Mouse (Mus musculus) lung, embryonic 14.5 days (tissue): Measurements from ENCODE around the gene Clk2. TPM values are rescaled to one million over a fixed set of nuclear protein-coding genes. Genes with fewer than 3 reads are reported as not detected.
A peak's percentile ranks its signal among the peaks of the same experiment; 100 is the strongest.

Experiments used
- ATAC-seq: fragments of 200-750 bp; cut with Nextera tagmentation; 2 replicates; pipeline ENCODE4 v1.8.0; 2017; ENCODE audit warnings: mild to moderate bottlenecking, moderate TSS enrichment, moderate library complexity; ENCODE audit not compliant: insufficient read depth
- DNase-seq: peaks from one replicate; pipeline ENCODE4 v3.0.0-alpha.2; 2015
- H3K27ac ChIP-seq: fragments of 300-500 bp; sonication (generic); 2 replicates; pipeline ENCODE4 v1.5.1; 2014; ENCODE audit warnings: low read depth, mild to moderate bottlenecking, moderate library complexity
- H3K27me3 ChIP-seq: fragments of 300-500 bp; sonication (generic); 2 replicates; pipeline ENCODE4 v1.6.1; 2014; ENCODE audit warnings: low read length, control low read depth; ENCODE audit not compliant: insufficient read depth
- H3K36me3 ChIP-seq: fragments of 300-500 bp; sonication (generic); 2 replicates; pipeline ENCODE4 v1.6.1; 2014; ENCODE audit warnings: control low read depth; ENCODE audit not compliant: insufficient read depth
- H3K4me1 ChIP-seq: fragments of 300-500 bp; sonication (generic); 2 replicates; pipeline ENCODE4 v1.6.1; 2014; ENCODE audit warnings: antibody characterized with exemption, control low read depth; ENCODE audit not compliant: insufficient read depth
- H3K4me2 ChIP-seq: fragments of 300-500 bp; sonication (generic); 2 replicates; pipeline ENCODE4 v1.6.1; 2014; ENCODE audit warnings: mild to moderate bottlenecking
- H3K4me3 ChIP-seq: fragments of 300-500 bp; sonication (generic); 2 replicates; pipeline ENCODE4 v1.5.1; 2014; ENCODE audit warnings: low read depth, low read length
- H3K9ac ChIP-seq: fragments of 300-500 bp; sonication (generic); 2 replicates; pipeline ENCODE4 v1.6.1; 2014
- H3K9me3 ChIP-seq: fragments of 300-500 bp; sonication (generic); 2 replicates; pipeline ENCODE4 v1.6.1; 2016; ENCODE audit warnings: low read depth, low read length, control low read depth
- CTCF ChIP-seq: IDR thresholded peaks from 2 replicates; pipeline ENCODE4 v1.5.1; 2016; ENCODE audit warnings: antibody characterized with exemption, low read depth
- WGBS: fragments of 180-500 bp; shearing (Covaris S2); extraction: QIAGEN DNeasy Blood & Tissue Kit; methylation state at CpG from one replicate; pipeline ENCODE4 v1.1.7; 2014; 5-methylcytosine and 5-hydroxymethylcytosine counted together
- polyA plus RNA-seq: library from polyadenylated mRNA; unstranded; fragments of >200 nt; fragmentation: Nextera tagmentation; extraction: Ambion mirVana; gene quantifications from 2 replicates; pipeline ENCODE4 v1.2.1, GENCODE M21; 2014

Clk2 gene
- polyA plus RNA-seq, 1 experiment from 2014 or later = 26.1 TPM

DNA sequence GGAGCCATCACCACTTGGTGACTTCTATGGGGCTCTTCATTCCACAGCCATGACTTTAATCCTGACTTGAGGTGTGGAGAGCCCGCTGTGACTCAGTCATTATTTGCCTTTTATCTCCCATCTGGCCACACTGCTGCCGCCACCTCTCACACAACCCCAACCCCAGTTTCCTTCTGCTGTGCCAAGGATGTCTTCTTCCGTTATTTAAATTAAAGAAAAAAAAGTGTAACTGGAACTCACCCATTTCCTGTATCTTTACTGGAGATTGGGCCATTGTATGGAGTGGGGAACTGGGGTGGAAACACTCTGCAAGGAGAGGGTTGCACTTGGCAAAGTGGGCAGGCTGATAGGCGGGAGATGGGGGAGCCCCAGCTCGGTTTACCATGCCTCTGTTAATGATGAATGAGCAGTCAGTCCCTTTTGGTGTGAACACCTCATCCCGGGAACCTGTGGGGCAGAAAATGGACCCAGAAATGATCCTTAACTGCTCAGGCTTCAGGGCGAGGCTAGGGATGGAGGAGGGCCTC is 18.0 kb downstream of the Clk2 start:
- Histone ChIP-seq H3K27ac (no peak overlapping the region), H3K4me3 (peak overlapping the region; percentile 64), H3K9me3 (no peaks in the 10 kb centered on the region), H3K4me2 (peak overlapping the region; percentile 96), H3K36me3 (peaks cover 41% of the 10 kb centered on the region), H3K4me1 (peaks cover 10% of the 10 kb centered on the region; the same call in 1 of the 2 replicates), H3K27me3 (no peaks in the 10 kb centered on the region), H3K9ac (no peak overlapping the region)
- DNase-seq = no peak
- TF ChIP-seq CTCF = no peak
- peak; percentile 23 for ATAC-seq
- 41% methylated on average over 7 of the region's 7 CpGs for WGBS

DNA sequence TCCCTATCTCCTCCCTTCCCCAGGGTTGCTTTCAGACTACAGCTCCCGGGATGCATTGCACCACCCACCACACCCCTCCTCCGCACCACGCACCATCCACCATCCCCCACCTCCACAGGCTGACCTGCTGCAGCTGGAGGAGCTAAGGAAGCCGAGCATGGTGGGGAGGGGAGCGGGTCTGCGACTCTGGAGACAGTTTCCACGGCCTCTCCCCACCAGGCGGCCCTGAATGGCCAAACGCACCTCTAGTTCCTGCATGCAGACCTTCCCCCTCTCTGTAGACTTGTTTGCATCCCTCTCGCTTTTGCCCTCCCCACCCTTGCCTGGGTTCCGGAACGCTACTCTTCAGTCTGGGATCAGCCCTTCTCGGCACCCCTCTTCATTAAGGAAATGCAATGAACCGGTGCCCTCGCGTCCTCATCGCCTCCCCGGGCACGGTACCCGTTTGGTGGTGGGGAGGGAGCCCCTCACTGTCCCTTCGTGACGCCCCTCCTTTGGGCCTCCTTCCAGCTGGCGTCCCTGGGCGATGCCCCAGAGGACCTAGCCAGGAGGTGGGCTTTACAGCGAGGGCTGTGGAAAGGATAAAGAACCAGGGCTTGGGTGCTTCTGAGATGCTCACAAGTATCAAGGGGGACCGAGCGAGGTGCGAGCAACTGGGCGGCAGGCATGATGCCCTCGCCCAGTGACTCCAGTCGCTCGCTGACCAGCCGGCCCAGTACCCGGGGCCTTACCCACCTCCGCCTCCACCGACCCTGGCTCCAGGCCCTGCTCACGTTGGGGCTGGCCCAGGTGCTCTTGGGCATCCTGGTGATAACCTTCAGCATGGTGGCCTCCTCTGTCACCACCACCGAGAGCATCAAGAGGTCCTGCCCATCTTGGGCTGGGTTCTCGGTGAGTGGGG is 18.7 kb downstream of the Clk2 start, which contains the start of gene Fam189b:
TSS of gene Fam189b (plus strand) at position 86 of the 901 bp plus-strand sequence.
- Histone ChIP-seq H3K4me2 (peak within 1 kb of the TSS; percentile 96), H3K9me3 (no peaks in the 10 kb centered on the region), H3K27me3 (no peaks in the 10 kb centered on the region), H3K4me3 (peak within 1 kb of the TSS; percentile 64), H3K27ac (peak within 1 kb of the TSS; percentile 86), H3K9ac (peak within 1 kb of the TSS; percentile 77), H3K36me3 (peaks cover 44% of the 10 kb centered on the region), H3K4me1 (peaks cover 9% of the 10 kb centered on the region; the same call in 1 of the 2 replicates)
- peak; percentile 97 for ATAC-seq
- peak; percentile 88 for DNase-seq
- peak; percentile 26; the same call in 1 of the 2 replicates for TF ChIP-seq CTCF
- WGBS = 6% methylated on average over 39 of the region's 39 CpGs

DNA sequence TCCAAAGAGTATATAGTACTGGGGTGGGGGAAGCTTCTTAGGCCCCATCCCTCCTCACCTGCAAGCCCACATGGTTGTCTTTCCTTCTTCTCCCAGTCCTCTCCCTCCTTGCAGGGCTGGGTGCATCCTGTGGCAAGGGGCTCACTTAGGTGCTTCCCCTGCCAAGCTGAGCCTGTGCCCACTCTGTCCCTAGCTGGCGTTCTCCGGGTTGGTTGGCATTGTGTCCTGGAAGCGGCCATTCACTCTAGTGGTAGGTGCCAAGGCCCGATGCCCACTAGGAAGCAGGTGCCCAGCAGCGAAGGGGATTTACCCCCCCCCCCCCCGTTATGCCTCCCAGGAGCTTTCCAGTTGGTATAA is 19.3 kb downstream of the Clk2 start:
- Histone ChIP-seq H3K4me1 (0 out of 2 replicates have a peak, but pooled peaks cover 7% of the 10 kb centered on the region), H3K9me3 (no peaks in the 10 kb centered on the region), H3K27me3 (no peaks in the 10 kb centered on the region), H3K4me3 (peak overlapping the region; percentile 64), H3K4me2 (peak overlapping the region; percentile 96), H3K27ac (no peak overlapping the region), H3K36me3 (peaks cover 48% of the 10 kb centered on the region), H3K9ac (peak overlapping the region; percentile 77)
- TF ChIP-seq CTCF = no peak
- no peak for DNase-seq
- 73% methylated on average over 6 of the region's 6 CpGs for WGBS
- no peak for ATAC-seq

DNA sequence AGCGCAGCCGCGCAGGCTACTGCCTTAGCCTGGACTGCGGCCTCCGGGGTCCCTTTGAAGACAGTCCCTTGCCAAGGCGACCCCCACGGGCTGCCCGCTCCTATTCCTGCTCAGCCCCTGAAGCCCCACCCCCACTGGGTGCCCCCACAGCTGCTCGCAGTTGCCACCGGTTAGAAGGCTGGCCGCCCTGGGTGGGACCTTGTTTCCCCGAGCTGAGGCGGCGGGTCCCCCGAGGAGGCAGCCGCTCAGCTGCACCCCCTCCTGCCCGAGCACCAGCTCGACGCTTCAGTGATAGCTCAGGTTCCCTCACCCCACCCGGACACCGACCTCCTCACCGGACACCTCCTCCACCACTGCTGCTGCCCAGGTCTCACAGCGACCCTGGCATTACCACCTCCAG is 22.6 kb downstream of the Clk2 start:
- no peak for TF ChIP-seq CTCF
- H3K27ac ChIP-seq = no peak overlapping the region
- no peak overlapping the region for H3K4me3 ChIP-seq
- H3K4me1 ChIP-seq = 0 out of 2 replicates have a peak, but pooled peaks cover 7% of the 10 kb centered on the region
- H3K36me3 ChIP-seq = peaks cover 19% of the 10 kb centered on the region
- no peaks in the 10 kb centered on the region for H3K9me3 ChIP-seq
- H3K4me2 ChIP-seq = no peak overlapping the region
- ATAC-seq (no peak), DNase-seq (no peak)
- H3K27me3 ChIP-seq = no peaks in the 10 kb centered on the region
- H3K9ac ChIP-seq = no peak overlapping the region; the same call in 1 of the 2 replicates
- WGBS = 36% methylated on average over 23 of the region's 23 CpGs

DNA sequence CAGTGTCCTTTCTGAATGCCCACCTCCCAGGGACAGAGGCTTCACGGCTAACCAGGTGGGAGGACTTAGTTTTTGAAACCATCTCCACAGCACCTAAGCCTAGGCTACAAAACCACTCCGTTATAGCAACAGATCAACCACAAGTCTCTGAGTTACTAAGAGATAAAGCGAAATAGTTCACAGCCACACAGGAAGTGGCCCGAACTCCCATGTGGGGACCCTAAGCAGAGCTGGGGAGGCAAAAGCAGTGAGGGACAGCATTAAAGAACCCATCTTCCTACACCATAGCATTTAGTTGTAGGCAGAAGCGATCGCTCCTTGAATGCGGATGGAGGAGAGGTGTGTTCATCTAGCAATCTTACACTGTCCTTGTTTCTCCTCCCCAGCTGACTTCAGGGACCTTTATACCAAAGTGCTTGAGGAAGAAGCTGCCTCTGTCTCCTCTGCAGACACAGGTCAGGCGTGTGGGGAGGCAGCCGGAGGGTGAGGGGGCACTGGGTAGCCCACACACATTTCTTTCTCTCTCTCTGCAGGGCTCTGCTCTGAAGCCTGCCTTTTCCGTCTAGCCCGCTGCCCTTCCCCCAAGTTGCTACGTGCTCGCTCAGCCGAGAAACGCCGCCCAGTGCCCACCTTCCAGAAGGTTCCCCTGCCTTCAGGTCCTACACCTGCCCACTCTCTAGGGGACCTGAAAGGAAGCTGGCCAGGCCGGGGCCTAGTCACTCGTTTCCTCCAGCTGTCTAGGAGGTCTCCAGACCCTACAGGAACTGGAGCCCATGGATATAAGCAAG is 23.3 kb downstream of the Clk2 start:
- Histone ChIP-seq H3K4me3 (no peak overlapping the region), H3K4me2 (no peak overlapping the region), H3K4me1 (0 out of 2 replicates have a peak, but pooled peaks cover 7% of the 10 kb centered on the region), H3K36me3 (peaks cover 15% of the 10 kb centered on the region), H3K27ac (no peak overlapping the region), H3K27me3 (no peaks in the 10 kb centered on the region), H3K9ac (no peak overlapping the region), H3K9me3 (no peaks in the 10 kb centered on the region)
- no peak for TF ChIP-seq CTCF
- ATAC-seq (no peak), DNase-seq (no peak)
- 73% methylated on average over 18 of the region's 18 CpGs for WGBS

DNA sequence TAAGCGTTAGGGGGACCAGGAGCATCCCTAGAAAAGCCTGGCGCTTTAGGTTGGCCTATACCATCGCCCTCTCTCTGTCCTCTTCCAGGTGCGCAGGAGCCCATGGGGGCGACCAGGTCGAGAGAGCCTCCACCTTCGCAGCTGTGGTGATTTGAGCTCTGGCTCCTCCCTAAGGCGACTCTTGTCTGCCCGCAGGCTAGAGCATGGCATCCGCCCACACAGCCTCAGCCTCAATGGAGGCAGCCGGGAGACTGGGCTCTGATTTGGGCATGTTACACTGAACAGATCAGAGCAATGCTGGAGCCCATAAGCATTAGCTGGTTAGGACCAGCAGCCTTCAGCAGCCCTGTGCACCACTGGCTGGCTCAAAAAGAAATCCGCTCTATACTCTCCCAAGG is 23.9 kb downstream of the Clk2 start:
- no peak overlapping the region for H3K27ac ChIP-seq
- H3K9me3 ChIP-seq = no peaks in the 10 kb centered on the region
- ATAC-seq = no peak
- WGBS = 72% methylated on average over 12 of the region's 12 CpGs
- DNase-seq = no peak
- H3K4me2 ChIP-seq = no peak overlapping the region
- H3K27me3 ChIP-seq = no peaks in the 10 kb centered on the region
- TF ChIP-seq CTCF = no peak
- peaks cover 15% of the 10 kb centered on the region for H3K36me3 ChIP-seq
- no peak overlapping the region for H3K4me3 ChIP-seq
- H3K9ac ChIP-seq = no peak overlapping the region
- H3K4me1 ChIP-seq = 0 out of 2 replicates have a peak, but pooled peaks cover 7% of the 10 kb centered on the region
